In the genomic region with DNA sequence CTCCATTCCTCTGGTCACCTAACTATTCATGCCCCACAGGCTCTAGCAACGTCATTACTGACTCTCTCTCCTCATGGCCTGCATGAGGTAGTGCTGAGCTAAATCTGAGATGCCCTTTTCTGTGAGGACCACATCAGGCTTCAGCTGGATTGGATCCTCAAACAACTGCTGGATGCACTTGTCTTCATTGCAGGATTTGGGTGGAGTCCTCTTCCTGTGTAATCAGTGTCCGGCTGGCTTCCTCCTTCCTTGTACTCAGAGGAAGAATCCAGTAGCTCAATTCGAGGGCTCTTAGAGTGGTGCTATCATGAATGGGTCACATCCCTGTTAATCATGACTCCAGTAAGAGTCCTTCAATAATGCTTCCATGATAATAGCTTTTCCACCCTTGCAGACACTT, we compare ENCODE assay signal across 25 mouse cellular contexts.
"Had no signal": no experiment of that assay in that cellular context is flagged by ENCODE, and none has a peak within 500 bp of the region (broad histone marks: within the 10 kb centered on the region; RNA-seq: fewer than 3 reads in every experiment).

No protein-coding gene starts in this region.

- H3K27ac ChIP-seq: gastrocnemius, adult 2 months; heart, adult 2 months; hindbrain, embryonic 10.5 days; hindbrain, embryonic 12.5 days; hindbrain, embryonic 15.5 days; hindbrain, postnatal 0 days; kidney, embryonic 15.5 days; kidney, postnatal 0 days; limb, embryonic 13.5 days; limb, embryonic 15.5 days had no signal

- ATAC-seq: forebrain, embryonic 16.5 days; hindbrain, postnatal 0 days; intestine, embryonic 16.5 days had no signal

- H3K36me3 ChIP-seq: heart, embryonic 12.5 days; hindbrain, embryonic 10.5 days; hindbrain, embryonic 12.5 days; hindbrain, embryonic 15.5 days; kidney, embryonic 15.5 days; limb, embryonic 13.5 days; limb, embryonic 15.5 days had no signal

- H3K4me1 ChIP-seq: hindbrain, embryonic 10.5 days; hindbrain, embryonic 12.5 days; hindbrain, embryonic 15.5 days; limb, embryonic 13.5 days; limb, embryonic 15.5 days had no signal

- DNase-seq: gastrocnemius, adult 2 months; gastrocnemius, postnatal 10 days; gastrocnemius, postnatal 25 days; heart, adult 2 months; heart, postnatal 10 days; heart, postnatal 4 days; kidney, adult 11 months; kidney, adult 2 months; kidney, adult 9 months; kidney, postnatal 14 days; kidney, postnatal 36 days; layer of hippocampus, adult 9-11 months; layer of hippocampus, postnatal 36 days; left cerebral cortex, postnatal 4 days had no signal

- H3K9me3 ChIP-seq: heart, embryonic 12.5 days; hindbrain, embryonic 10.5 days; hindbrain, embryonic 12.5 days; hindbrain, embryonic 15.5 days; kidney, embryonic 15.5 days; limb, embryonic 13.5 days; limb, embryonic 15.5 days had no signal

- H3K4me3 ChIP-seq: gastrocnemius, adult 2 months; heart, adult 2 months; heart, embryonic 12.5 days; hindbrain, embryonic 10.5 days; hindbrain, embryonic 12.5 days; hindbrain, embryonic 15.5 days; kidney, embryonic 15.5 days; limb, embryonic 13.5 days; limb, embryonic 15.5 days had no signal

- H3K27me3 ChIP-seq: hindbrain, embryonic 12.5 days; hindbrain, embryonic 15.5 days; kidney, embryonic 15.5 days; limb, embryonic 13.5 days; limb, embryonic 15.5 days had no signal

- H3K9ac ChIP-seq: heart, embryonic 12.5 days; hindbrain, embryonic 12.5 days; hindbrain, embryonic 15.5 days; kidney, embryonic 15.5 days; limb, embryonic 13.5 days; limb, embryonic 15.5 days had no signal

- H3K4me2 ChIP-seq: heart, embryonic 12.5 days; hindbrain, embryonic 12.5 days; hindbrain, embryonic 15.5 days; kidney, embryonic 15.5 days; limb, embryonic 13.5 days; limb, embryonic 15.5 days had no signal
